ENCODE assay signal across 26 mouse cellular contexts in the genomic region with DNA sequence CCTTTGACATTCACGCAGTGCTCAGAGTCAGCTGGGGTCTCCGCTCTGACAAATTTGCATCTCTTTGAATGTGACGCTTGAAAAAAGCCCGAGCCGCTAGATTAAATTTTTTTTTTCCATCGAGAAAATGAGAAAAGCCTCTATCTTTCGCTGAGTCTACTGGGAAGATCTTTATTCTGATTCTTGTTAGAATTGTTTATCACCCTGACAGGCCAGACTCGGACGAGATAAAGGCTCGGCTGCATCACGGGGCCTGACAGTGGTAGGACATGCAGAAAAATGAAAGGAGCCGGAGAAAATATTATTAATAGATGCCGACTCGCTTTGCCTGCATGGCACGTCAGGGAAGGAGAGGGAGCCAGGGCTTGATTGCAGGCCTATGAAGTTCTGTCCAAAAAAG.
DNase-seq lines count a peak whose midpoint lies in the region; ATAC-seq and TF ChIP-seq lines count a peak whose summit lies in the region.
"Had no signal": no experiment of that assay in that cellular context is flagged by ENCODE, and none has a peak within 500 bp of the region (broad histone marks: within the 10 kb centered on the region; RNA-seq: fewer than 3 reads in every experiment).

No protein-coding gene starts in this region.

- TF ChIP-seq POLR2A in brain, embryonic 14.5 days (IDR thresholded peaks at IDR 0.05; ENCODE audit: borderline replicate concordance, extremely low read depth, insufficient read depth, insufficient read length, poor library complexity, severe bottlenecking), result no peak

- H3K9ac ChIP-seq in hindbrain, embryonic 15.5 days, result no peak overlapping the region
- peak overlapping the region; percentile 29 for H3K9ac ChIP-seq in midbrain, embryonic 14.5 days (replicated peaks; ENCODE audit: low read length)
- H3K9ac ChIP-seq: embryonic facial prominence, embryonic 15.5 days; intestine, embryonic 15.5 days; limb, embryonic 15.5 days; liver, embryonic 13.5 days had no signal

- TF ChIP-seq CTCF in brain, embryonic 14.5 days (IDR thresholded peaks at IDR 0.05; ENCODE audit: borderline replicate concordance, extremely low read depth, insufficient read depth, insufficient read length), result no peak

- H3K36me3 ChIP-seq in hindbrain, embryonic 15.5 days, result no peaks in the 10 kb centered on the region
- no peaks in the 10 kb centered on the region for H3K36me3 ChIP-seq in midbrain, embryonic 14.5 days (ENCODE audit: control insufficient read depth, insufficient read depth, low read length)
- H3K36me3 ChIP-seq: embryonic facial prominence, embryonic 10.5 days; embryonic facial prominence, embryonic 15.5 days; intestine, embryonic 15.5 days; limb, embryonic 10.5 days; limb, embryonic 15.5 days; liver, embryonic 13.5 days had no signal

- no peaks in the 10 kb centered on the region for H3K9me3 ChIP-seq in hindbrain, embryonic 15.5 days
- H3K9me3 ChIP-seq in midbrain, embryonic 14.5 days (ENCODE audit: control insufficient read depth, low read length), result no peaks in the 10 kb centered on the region
- H3K9me3 ChIP-seq: embryonic facial prominence, embryonic 10.5 days; embryonic facial prominence, embryonic 15.5 days; intestine, embryonic 15.5 days; limb, embryonic 10.5 days; limb, embryonic 15.5 days had no signal

- ATAC-seq in hindbrain, embryonic 15.5 days (ENCODE audit: low FRiP score, low read depth), result no peak
- ATAC-seq in midbrain, embryonic 14.5 days (ENCODE audit: low FRiP score, low TSS enrichment), result no peak
- ATAC-seq: intestine, embryonic 15.5 days; lung, postnatal 0 days had no signal

- H3K27ac ChIP-seq in hindbrain, embryonic 15.5 days (replicated peaks), result 0 out of 2 replicates have a peak overlapping the region, but pooled peaks have one; percentile 2
- H3K27ac ChIP-seq in midbrain, embryonic 14.5 days (replicated peaks; ENCODE audit: low read depth, low read length), result peak overlapping the region; percentile 60
- H3K27ac ChIP-seq: embryonic facial prominence, embryonic 10.5 days; embryonic facial prominence, embryonic 15.5 days; intestine, embryonic 15.5 days; limb, embryonic 10.5 days; limb, embryonic 15.5 days; liver, embryonic 13.5 days; macrophage had no signal

- H3K27me3 ChIP-seq in hindbrain, embryonic 15.5 days, result no peaks in the 10 kb centered on the region
- H3K27me3 ChIP-seq in midbrain, embryonic 14.5 days (ENCODE audit: control insufficient read depth, insufficient read depth, low read length), result no peaks in the 10 kb centered on the region
- H3K27me3 ChIP-seq: embryonic facial prominence, embryonic 15.5 days; intestine, embryonic 15.5 days; limb, embryonic 15.5 days; liver, embryonic 13.5 days had no signal

- DNase-seq in heart, adult 11 months, result peak; percentile 11
- no peak for DNase-seq in heart, postnatal 4 days
- peak; percentile 62 for DNase-seq in brain, embryonic 14.5 days (ENCODE audit: low read depth)
- peak; percentile 70 for DNase-seq in midbrain, embryonic 14.5 days
- DNase-seq in lung, postnatal 10 days, result no peak
- no peak for DNase-seq in heart, adult 9 months (ENCODE audit: low spot score in 2 of 2)
- DNase-seq: adrenal gland, postnatal 25 days; cerebellum, adult 2 months; cerebellum, postnatal 14 days; gastrocnemius, postnatal 10 days; kidney, adult 2 months; kidney, postnatal 10 days; layer of hippocampus, adult 9-11 months; liver, embryonic 13.5 days; lung, adult 18-20 months; spleen, adult 18-20 months; thymus, postnatal 14 days had no signal

- H3K4me2 ChIP-seq in hindbrain, embryonic 15.5 days, result peak overlapping the region; percentile 26
- peak overlapping the region; percentile 37; the same call in 1 of the 2 replicates for H3K4me2 ChIP-seq in midbrain, embryonic 14.5 days (ENCODE audit: low read length)
- H3K4me2 ChIP-seq: embryonic facial prominence, embryonic 15.5 days; heart, embryonic 11.5 days; intestine, embryonic 15.5 days; limb, embryonic 15.5 days; liver, embryonic 13.5 days had no signal

- 21% methylated on average over 15 of the region's 15 CpGs for WGBS in hindbrain, embryonic 15.5 days
- 15% methylated on average over 15 of the region's 15 CpGs for WGBS in midbrain, embryonic 14.5 days

- no peaks in the 10 kb centered on the region for H3K4me1 ChIP-seq in hindbrain, embryonic 15.5 days (replicated peaks)
- H3K4me1 ChIP-seq in midbrain, embryonic 14.5 days (ENCODE audit: control insufficient read depth, insufficient read depth, low read length), result no peaks in the 10 kb centered on the region
- H3K4me1 ChIP-seq: embryonic facial prominence, embryonic 10.5 days; embryonic facial prominence, embryonic 15.5 days; intestine, embryonic 15.5 days; limb, embryonic 10.5 days; limb, embryonic 15.5 days; liver, embryonic 13.5 days had no signal

- no peak overlapping the region for H3K4me3 ChIP-seq in hindbrain, embryonic 15.5 days
- H3K4me3 ChIP-seq in midbrain, embryonic 14.5 days (replicated peaks; ENCODE audit: low read depth, low read length), result 0 out of 2 replicates have a peak overlapping the region, but pooled peaks have one; percentile 10
- H3K4me3 ChIP-seq: embryonic facial prominence, embryonic 10.5 days; embryonic facial prominence, embryonic 15.5 days; intestine, embryonic 15.5 days; limb, embryonic 10.5 days; limb, embryonic 15.5 days; liver, embryonic 13.5 days had no signal

Comparison
In these comparisons a context has a peak if more than half of its experiments do, and no peak if none do; other contexts are left out.
1. DNase-seq: peak in heart, adult 11 months (single experiment), brain, embryonic 14.5 days (single experiment) and midbrain, embryonic 14.5 days (single experiment); none in heart, postnatal 4 days (single experiment), lung, postnatal 10 days (single experiment) and heart, adult 9 months (0 of 2).